Mouse (Mus musculus): ENCODE measurements at regions not wholly inside any gene's neighbourhood (a gene's known extent, or its start where the extent isn't known, plus 50 kb on each side); places are given as distances from the start of the nearest gene placed in this dataset.

DNA sequence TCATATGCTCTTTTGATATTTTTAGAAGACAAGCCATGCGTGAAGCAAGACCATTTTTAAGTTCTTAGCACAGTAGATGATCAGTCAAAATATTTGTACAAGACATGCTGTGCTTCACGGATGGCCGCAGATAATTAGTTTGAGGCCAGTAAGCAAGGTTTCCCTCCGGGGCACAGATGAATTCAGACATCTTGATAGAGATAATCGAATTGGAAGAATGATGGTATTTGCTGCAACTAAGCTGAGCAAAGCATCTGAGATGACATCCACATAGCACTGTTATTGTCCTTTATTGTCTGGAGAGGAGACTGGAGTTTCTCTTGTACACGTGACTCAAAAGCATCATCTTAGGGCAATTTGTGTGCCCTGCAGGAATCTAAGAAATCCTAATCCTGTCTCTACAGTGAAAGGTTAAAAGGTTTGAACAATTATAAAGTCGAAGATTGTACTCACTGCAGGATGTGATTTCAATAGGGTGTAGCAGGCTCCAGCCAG, 335.5 kb downstream of the Gja1 start:
- no peak for TF ChIP-seq CTCF (IDR thresholded peaks at IDR 0.05; ENCODE audit: low read depth, low read length)
- TF ChIP-seq EP300 (IDR thresholded peaks at IDR 0.05; ENCODE audit: insufficient read depth, low read depth, low read length): no peak

All from ES-Bruce4 (cell line).